Mouse (Mus musculus): Measurements from ENCODE around the gene Tnfrsf12a.

Tnfrsf12a gene

GRCm38 (mm10) chr17:23651363-23651762, 25.9 kb downstream of the Tnfrsf12a start:
- Histone ChIP-seq H3K36me3 (ENCODE audit: control insufficient read depth, insufficient read depth, low read length, poor library complexity, severe bottlenecking) (no peaks in the 10 kb centered on the region), H3K27me3 (ENCODE audit: control insufficient read depth, insufficient read depth, low read length, poor library complexity, severe bottlenecking) (no peaks in the 10 kb centered on the region)
- DNase-seq (ENCODE audit: low read depth, low spot score) = no peak

DNA sequence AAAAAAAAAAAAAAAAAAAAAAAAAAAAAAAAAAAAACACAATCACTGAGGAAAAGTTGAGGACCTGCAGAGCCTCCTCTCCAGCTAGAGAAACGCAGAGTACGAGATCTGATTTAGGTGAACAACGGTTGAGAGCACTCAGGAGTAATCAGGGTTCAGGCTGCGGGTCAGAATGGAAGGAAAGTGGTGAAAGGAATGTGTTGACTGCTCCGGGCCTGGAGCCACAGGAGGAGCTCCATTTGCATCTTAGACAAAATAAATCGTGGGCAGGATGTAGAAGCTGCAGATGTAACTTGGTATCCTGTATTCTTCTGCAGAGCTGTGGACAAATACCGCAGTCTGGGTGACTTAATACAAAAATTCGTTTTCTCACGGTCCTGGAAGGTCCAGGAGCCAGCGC, 31.4 kb downstream of the Tnfrsf12a start:
- no peak for DNase-seq (ENCODE audit: low read depth, low spot score)
- no peaks in the 10 kb centered on the region for H3K36me3 ChIP-seq (ENCODE audit: control insufficient read depth, insufficient read depth, low read length, poor library complexity, severe bottlenecking)
- no peaks in the 10 kb centered on the region; the same call in 1 of the 2 replicates for H3K27me3 ChIP-seq (ENCODE audit: control insufficient read depth, insufficient read depth, low read length, poor library complexity, severe bottlenecking)

- Histone ChIP-seq H3K36me3 (ENCODE audit: control insufficient read depth, insufficient read depth, low read length, poor library complexity, severe bottlenecking) (no peaks in the 10 kb centered on the region), H3K27me3 (ENCODE audit: control insufficient read depth, insufficient read depth, low read length, poor library complexity, severe bottlenecking) (no peaks in the 10 kb centered on the region; the same call in 1 of the 2 replicates)
- DNase-seq (ENCODE audit: low read depth, low spot score) = no peak
These were observed 32.4 kb downstream of the Tnfrsf12a start, which contains the start of gene Mmp25 for GRCm38 (mm10) chr17:23644613-23645495. Gene Mmp25 (minus strand): TSS chr17:23645277.

GRCm38 (mm10) chr17:23631241-23631640, 46.0 kb downstream of the Tnfrsf12a start:
- no peak for DNase-seq (ENCODE audit: low read depth, low spot score)
- H3K27me3 ChIP-seq (ENCODE audit: control insufficient read depth, insufficient read depth, low read length, poor library complexity, severe bottlenecking) = no peaks in the 10 kb centered on the region; the same call in 1 of the 2 replicates
- H3K36me3 ChIP-seq (ENCODE audit: control insufficient read depth, insufficient read depth, low read length, poor library complexity, severe bottlenecking) = no peaks in the 10 kb centered on the region

DNA sequence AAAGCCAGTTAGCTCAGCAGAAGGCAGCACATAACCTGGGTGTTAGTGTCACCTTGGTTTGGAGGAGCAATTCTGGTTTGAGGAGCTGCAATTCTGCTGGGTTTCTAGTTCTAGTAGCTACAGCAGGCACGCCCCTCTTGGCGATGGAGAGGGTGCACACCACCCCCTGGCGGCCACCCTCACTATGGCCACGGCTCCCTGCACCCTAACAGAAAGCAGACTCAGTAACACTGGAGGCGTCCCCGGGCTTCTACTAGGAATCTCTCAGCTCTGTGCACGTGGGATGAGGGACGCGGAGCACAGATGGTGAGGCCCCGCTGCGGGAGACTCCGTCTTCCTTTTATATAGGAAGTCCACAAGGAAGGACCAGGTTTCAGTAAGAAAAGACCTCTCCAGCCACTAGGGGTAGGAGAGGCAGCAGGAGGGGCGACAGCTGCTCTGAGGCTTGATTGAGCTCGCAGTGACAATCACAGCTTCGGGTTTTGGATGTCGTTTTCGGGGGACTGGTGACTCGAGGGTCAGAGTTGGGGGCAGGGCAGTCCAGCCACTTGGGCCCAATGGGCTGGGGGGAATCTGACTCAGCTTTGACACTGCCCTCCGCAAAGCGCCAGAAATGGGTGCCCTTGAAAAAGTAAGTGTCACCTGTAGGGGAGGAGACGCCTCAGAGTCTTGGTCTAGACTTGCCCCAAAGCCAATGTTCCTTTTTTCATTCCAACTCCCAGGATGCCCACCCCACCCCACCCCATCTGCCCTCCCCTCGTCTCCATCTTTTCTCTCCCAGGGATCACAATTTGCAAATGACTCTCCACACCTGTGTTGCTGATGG, 46.9 kb downstream of the Tnfrsf12a start:
- Histone ChIP-seq H3K36me3 (ENCODE audit: control insufficient read depth, insufficient read depth, low read length, poor library complexity, severe bottlenecking) (no peaks in the 10 kb centered on the region), H3K27me3 (ENCODE audit: control insufficient read depth, insufficient read depth, low read length, poor library complexity, severe bottlenecking) (no peaks in the 10 kb centered on the region)
- DNase-seq (ENCODE audit: low read depth, low spot score) = peak; percentile 74

DNA sequence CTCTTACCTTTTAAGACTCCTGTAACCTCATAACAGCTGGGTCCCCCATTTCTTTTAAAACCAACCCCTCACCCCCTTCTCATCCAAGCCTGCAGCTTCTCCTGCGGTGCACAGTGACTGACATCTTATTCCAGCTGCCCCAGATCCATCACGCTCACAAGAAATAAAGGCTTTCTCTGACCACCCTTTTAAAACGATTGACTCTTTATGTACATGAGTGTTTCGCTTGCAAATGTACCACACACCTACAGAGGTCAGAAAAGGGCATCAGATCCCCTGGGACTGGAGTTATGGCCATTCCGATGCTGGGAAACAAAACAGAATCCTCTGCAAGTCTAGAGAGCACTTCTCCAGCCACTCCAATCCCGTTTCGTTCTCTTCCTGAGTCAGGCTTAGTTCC, 49.5 kb downstream of the Tnfrsf12a start:
- no peaks in the 10 kb centered on the region for H3K27me3 ChIP-seq (ENCODE audit: control insufficient read depth, insufficient read depth, low read length, poor library complexity, severe bottlenecking)
- DNase-seq (ENCODE audit: low read depth, low spot score) = no peak
- H3K36me3 ChIP-seq (ENCODE audit: control insufficient read depth, insufficient read depth, low read length, poor library complexity, severe bottlenecking) = no peaks in the 10 kb centered on the region
